ENCODE assay signal across 1 mouse cellular context in genomic region chr1:40358771-40359181, GRCm38 (mm10).
TF ChIP-seq lines count a peak whose summit lies in the region.

No protein-coding gene starts in this region.

TF ChIP-seq in MEL, 35 proteins besides CTCF, POLR2A, EP300 and RAD21 (continued from another document):
- TF ChIP-seq TAL1 (IDR thresholded peaks at IDR 0.05; ENCODE audit: low read length): peak; percentile 23; the same call in 1 of the 2 replicates
- no peak for TF ChIP-seq POLR2AphosphoS5 (IDR thresholded peaks at IDR 0.05; ENCODE audit: borderline replicate concordance, low read depth, low read length)
